Mouse (Mus musculus) monocyte, adult 2 months (primary cell): ENCODE results near the gene Rbp4.
A peak's percentile ranks its signal among the peaks of the same experiment; 100 is the strongest.

Source experiments
- DNase-seq, 2 experiments: peaks; one replicate each; pipeline ENCODE4 v3.0.0; 2022; ENCODE audit warnings: low spot score in 2 of 2, low read depth in 1 of 2

Rbp4 gene

DNA sequence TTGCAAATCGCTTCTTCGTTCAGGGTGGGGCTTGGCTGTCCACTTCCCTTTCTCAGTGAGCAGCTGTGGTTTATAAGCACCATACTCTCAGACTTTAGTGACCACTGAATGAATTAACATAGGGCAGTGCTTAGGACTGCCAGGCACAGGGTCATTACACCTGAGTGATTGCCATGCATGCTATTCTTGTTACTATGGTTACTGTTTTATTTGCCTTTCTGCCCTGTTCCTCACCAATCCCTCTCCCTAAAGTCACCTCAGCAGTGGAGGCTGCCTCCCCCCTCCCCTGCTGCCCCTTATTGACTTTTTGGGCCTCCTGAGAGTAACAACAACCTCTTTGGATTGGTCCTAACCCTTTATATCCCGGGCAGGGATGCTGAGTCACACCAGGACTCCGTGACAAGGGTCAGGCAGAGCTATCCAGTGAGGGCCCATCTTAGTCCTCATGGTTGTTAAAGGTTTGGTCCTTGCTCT is 33.5 kb downstream of the Rbp4 start:
- peak in 1 of 2 experiments; percentile 14 for DNase-seq

DNA sequence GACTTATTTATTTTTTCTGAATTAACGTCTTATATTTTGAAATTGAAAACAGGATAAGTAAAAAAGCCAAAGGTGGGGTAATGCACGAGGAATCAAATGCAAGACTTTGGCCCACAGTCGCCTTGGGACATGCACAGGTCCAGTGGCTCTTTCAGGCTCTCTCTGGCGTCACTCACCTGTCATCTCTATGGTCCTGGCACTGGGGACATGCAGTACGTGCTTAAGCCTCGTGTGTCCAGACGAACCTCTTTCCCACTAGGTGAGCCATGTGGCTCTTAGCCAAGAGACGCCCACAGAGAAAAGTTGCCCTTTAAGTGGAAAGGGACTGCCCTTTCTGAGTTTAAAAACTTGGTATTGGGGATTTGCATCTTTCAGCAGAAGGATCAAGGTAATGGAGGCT is 35.7 kb downstream of the Rbp4 start:
- DNase-seq: no peak

DNA sequence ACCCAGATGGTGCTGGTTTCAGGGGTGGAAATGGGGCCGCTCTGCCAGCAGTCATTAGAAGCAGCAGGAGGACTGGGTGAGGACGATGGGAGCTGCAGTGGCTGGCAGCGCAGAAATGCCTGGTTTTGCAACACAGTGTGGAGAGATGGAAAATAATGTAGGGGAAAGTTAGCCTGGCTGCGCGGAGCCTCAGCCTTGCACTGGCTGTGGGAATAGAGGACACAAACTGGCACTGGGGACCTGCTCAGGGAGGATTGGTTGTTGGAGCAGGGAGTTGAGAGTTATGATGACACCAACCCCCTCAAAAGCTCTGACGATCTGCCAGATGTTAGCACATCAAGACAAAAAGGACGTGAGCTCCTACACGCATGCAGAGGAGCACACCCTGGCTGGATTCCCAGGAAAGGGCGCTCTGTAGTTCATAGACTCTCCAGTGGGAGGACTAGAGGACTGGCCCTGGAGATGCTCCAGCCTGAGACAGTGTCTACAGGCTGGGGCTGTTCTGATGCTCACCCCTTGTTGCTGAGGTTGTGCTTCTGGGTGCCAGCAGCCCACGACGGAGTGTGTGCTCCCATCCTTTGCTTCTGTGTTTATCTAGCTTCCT is 38.0 kb downstream of the Rbp4 start:
- DNase-seq: no peak

- no peak for DNase-seq
Measured at GRCm38 (mm10) chr19:38085841-38086240, 39.2 kb downstream of the Rbp4 start.

DNA sequence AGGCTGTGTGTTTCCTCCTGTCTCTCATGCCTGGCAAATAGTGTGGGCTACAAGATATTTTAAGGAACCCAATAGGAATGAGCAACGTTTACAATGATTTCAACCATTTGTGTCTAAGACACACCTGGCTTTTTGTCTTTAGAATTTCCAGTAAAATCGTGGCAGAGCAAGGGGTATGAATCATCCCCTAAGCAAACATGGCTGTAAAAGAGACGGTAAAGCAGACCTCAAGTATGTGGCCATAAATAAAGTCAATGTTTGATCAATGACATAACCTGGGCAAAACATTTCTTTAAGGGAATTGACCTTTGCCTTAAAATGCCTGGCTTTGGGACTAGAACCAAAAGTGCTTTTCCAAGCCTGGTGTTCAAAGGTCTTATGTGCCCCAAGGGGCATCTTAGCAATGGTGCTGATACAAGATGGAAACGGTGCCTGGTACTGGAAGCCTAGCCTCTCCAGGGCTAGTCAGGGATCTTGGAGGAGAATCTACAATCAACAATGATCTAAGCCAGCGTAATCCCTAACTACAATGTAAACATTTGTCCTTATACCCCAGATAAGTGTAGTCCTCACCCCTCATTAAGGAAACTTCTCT is 42.1 kb downstream of the Rbp4 start:
- DNase-seq: no peak

DNA sequence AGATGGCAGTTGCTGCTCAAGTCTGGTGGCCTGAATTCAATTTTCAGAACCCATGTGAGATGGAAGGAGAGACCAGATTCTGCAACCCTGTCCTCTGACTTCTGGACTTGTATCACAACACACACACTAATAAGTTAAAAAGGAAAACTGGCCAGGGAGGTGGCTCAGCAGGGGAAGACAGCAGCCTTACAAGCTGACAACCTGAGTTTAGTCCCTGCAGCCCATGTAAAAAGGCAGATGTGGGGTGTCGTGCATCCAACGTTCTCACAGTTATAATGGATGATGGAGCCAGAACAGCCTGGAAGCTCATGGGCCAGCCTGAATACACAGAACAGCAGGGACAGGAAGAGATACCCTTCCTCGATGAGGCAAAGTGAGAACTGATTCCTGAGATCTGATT is 43.7 kb downstream of the Rbp4 start:
- DNase-seq: no peak

- DNase-seq: no peak
Measured at GRCm38 (mm10) chr19:38077851-38078540, 47.1 kb downstream of the Rbp4 start.

GRCm38 (mm10) chr19:38076251-38076650 is 48.8 kb downstream of the Rbp4 start:
- DNase-seq: no peak

GRCm38 (mm10) chr19:38075051-38075450 is 50.0 kb downstream of the Rbp4 start:
- no peak for DNase-seq

GRCm38 (mm10) chr19:38073226-38073625 is 51.9 kb downstream of the Rbp4 start:
- no peak for DNase-seq
